In genomic region chr10:89595935-89596334, GRCm38 (mm10) we compare ENCODE assay signal across 30 mouse cellular contexts. TPM values are rescaled to one million over a fixed set of nuclear protein-coding genes. Genes with fewer than 3 reads are reported as not detected.
"Had no signal": no experiment of that assay in that cellular context is flagged by ENCODE, and none has a peak within 500 bp of the region (broad histone marks: within the 10 kb centered on the region; RNA-seq: fewer than 3 reads in every experiment).

No protein-coding gene starts in this region.

- H3K4me2 ChIP-seq: heart, embryonic 12.5 days; hindbrain, embryonic 13.5 days; hindbrain, embryonic 15.5 days; kidney, embryonic 15.5 days; limb, embryonic 13.5 days; limb, embryonic 15.5 days; liver, embryonic 12.5 days had no signal

- ATAC-seq: forebrain, postnatal 0 days; hindbrain, postnatal 0 days; liver, embryonic 12.5 days had no signal

- H3K4me3 ChIP-seq: gastrocnemius, adult 2 months; heart, embryonic 10.5 days; heart, embryonic 12.5 days; hindbrain, embryonic 13.5 days; hindbrain, embryonic 15.5 days; kidney, embryonic 15.5 days; layer of hippocampus, adult 2 months; left cerebral cortex, adult 2 months; limb, embryonic 13.5 days; limb, embryonic 15.5 days; liver, embryonic 12.5 days had no signal

- DNase-seq: forebrain, postnatal 0 days; gastrocnemius, adult 2 months; gastrocnemius, postnatal 10 days; gastrocnemius, postnatal 25 days; heart, adult 18-20 months; heart, postnatal 10 days; kidney, adult 11 months; kidney, adult 2 months; kidney, adult 9 months; kidney, postnatal 14 days; kidney, postnatal 36 days; left cerebral cortex, postnatal 4 days had no signal

- H3K9me3 ChIP-seq: heart, embryonic 10.5 days; heart, embryonic 12.5 days; hindbrain, embryonic 13.5 days; hindbrain, embryonic 15.5 days; kidney, embryonic 15.5 days; limb, embryonic 13.5 days; limb, embryonic 15.5 days; liver, embryonic 12.5 days had no signal

- H3K9ac ChIP-seq: forebrain, postnatal 0 days; heart, embryonic 12.5 days; hindbrain, embryonic 13.5 days; hindbrain, embryonic 15.5 days; kidney, embryonic 15.5 days; limb, embryonic 13.5 days; limb, embryonic 15.5 days; liver, embryonic 12.5 days; liver, embryonic 14.5 days had no signal

- H3K27me3 ChIP-seq: heart, embryonic 12.5 days; hindbrain, embryonic 13.5 days; hindbrain, embryonic 15.5 days; kidney, embryonic 15.5 days; limb, embryonic 13.5 days; limb, embryonic 15.5 days; liver, embryonic 12.5 days had no signal

- H3K4me1 ChIP-seq: hindbrain, embryonic 13.5 days; hindbrain, embryonic 15.5 days; kidney, embryonic 15.5 days; limb, embryonic 13.5 days; limb, embryonic 15.5 days had no signal

- H3K36me3 ChIP-seq: heart, embryonic 10.5 days; heart, embryonic 12.5 days; hindbrain, embryonic 13.5 days; hindbrain, embryonic 15.5 days; kidney, embryonic 15.5 days; limb, embryonic 13.5 days; limb, embryonic 15.5 days; liver, embryonic 12.5 days had no signal

- H3K27ac ChIP-seq: gastrocnemius, adult 2 months; heart, embryonic 10.5 days; hindbrain, embryonic 13.5 days; hindbrain, embryonic 15.5 days; hindbrain, postnatal 0 days; kidney, embryonic 15.5 days; kidney, postnatal 0 days; layer of hippocampus, adult 2 months; left cerebral cortex, adult 2 months; limb, embryonic 13.5 days; limb, embryonic 15.5 days; liver, embryonic 12.5 days; liver, embryonic 14.5 days had no signal

RNA-seq across cellular contexts. Expression of gene Slc17a8, which starts 25.1 kb away (rescaled TPM):
- total RNA-seq: gastrocnemius, adult 2 months; gastrocnemius, postnatal 25 days; granulocyte monocyte progenitor cell, adult 5-6 weeks; heart, adult 18-20 months; heart, adult 8-10 months; heart, postnatal 10 days; heart, postnatal 25 days; hematopoietic stem cell, adult 5-6 weeks had no signal
- polyA plus RNA-seq: limb, embryonic 11.5 days; limb, embryonic 13.5 days had no signal
